Mouse (Mus musculus) erythroid progenitor cell, adult 5-6 weeks (primary cell): ENCODE results near the gene Srsf1. TPM values are rescaled to one million over a fixed set of nuclear protein-coding genes. Genes with fewer than 3 reads are reported as not detected.

Experiments used
- total RNA-seq, 2 experiments: library from RNA; stranded (forward) in 1 of 2; stranded (reverse) in 1 of 2; fragments of 150-400 nt in 1 of 2; fragments of 186-747, 209-891 nt in 1 of 2; gene quantifications; 2 replicates each; pipeline versions ENCODE4 v1.2.3 to v1.2.4; 2015 to 2017; ENCODE audit warnings: low replicate concordance in 2 of 2

Gene Srsf1
- total RNA-seq, 2 experiments from 2014 or later, result 312 to 568 TPM

Other genes with a start within 250 kb of the Srsf1 start
- not detected in 2 replicates for gene Lpo, start 219.1 kb upstream of the Srsf1 start, total RNA-seq (2015; ENCODE audit: low replicate concordance)
- not detected in 2 replicates for gene Lpo, start 219.1 kb upstream of the Srsf1 start, total RNA-seq (2017; ENCODE audit: low replicate concordance)
- gene Mks1, start 194.2 kb upstream of the Srsf1 start, total RNA-seq (2015; ENCODE audit: low replicate concordance), result not detected in 2 replicates
- not detected in 2 replicates for gene Mks1, start 194.2 kb upstream of the Srsf1 start, total RNA-seq (2017; ENCODE audit: low replicate concordance)
- 13.0 and 18.4 TPM in 2 replicates for gene Epx, start 171.8 kb upstream of the Srsf1 start, total RNA-seq (2015; ENCODE audit: low replicate concordance)
- 10.3 and 15.8 TPM in 2 replicates for gene Epx, start 171.8 kb upstream of the Srsf1 start, total RNA-seq (2017; ENCODE audit: low replicate concordance)
- gene Olfr462, start 155.1 kb upstream of the Srsf1 start, total RNA-seq (2015; ENCODE audit: low replicate concordance), result not detected in 2 replicates
- not detected in 2 replicates for gene Olfr462, start 155.1 kb upstream of the Srsf1 start, total RNA-seq (2017; ENCODE audit: low replicate concordance)
- gene Olfr463, start 150.0 kb upstream of the Srsf1 start, total RNA-seq (2015; ENCODE audit: low replicate concordance), result not detected in 2 replicates
- not detected in 2 replicates for gene Olfr463, start 150.0 kb upstream of the Srsf1 start, total RNA-seq (2017; ENCODE audit: low replicate concordance)
- not detected in 2 replicates for gene Olfr464, start 126.4 kb upstream of the Srsf1 start, total RNA-seq (2015; ENCODE audit: low replicate concordance)
- not detected in 2 replicates for gene Olfr464, start 126.4 kb upstream of the Srsf1 start, total RNA-seq (2017; ENCODE audit: low replicate concordance)
- 8.4 and 10.1 TPM in 2 replicates for gene Dynll2, start 59.8 kb upstream of the Srsf1 start, total RNA-seq (2015; ENCODE audit: low replicate concordance)
- gene Dynll2, start 59.8 kb upstream of the Srsf1 start, total RNA-seq (2017; ENCODE audit: low replicate concordance), result 1.5 and 5.9 TPM in 2 replicates
- 29.6 and 37.3 TPM in 2 replicates for gene Vezf1, start 20.9 kb downstream of the Srsf1 start, total RNA-seq (2015; ENCODE audit: low replicate concordance)
- gene Vezf1, start 20.9 kb downstream of the Srsf1 start, total RNA-seq (2017; ENCODE audit: low replicate concordance), result 16.3 and 17.8 TPM in 2 replicates
- gene Cuedc1, start 50.7 kb downstream of the Srsf1 start, total RNA-seq (2015; ENCODE audit: low replicate concordance), result 0.84 TPM in 1 of 2 replicates, not detected in the other
- gene Cuedc1, start 50.7 kb downstream of the Srsf1 start, total RNA-seq (2017; ENCODE audit: low replicate concordance), result 0.39 TPM in 1 of 2 replicates, not detected in the other
- gene Mrps23, start 157.0 kb downstream of the Srsf1 start, total RNA-seq (2015; ENCODE audit: low replicate concordance), result 18.7 and 24.3 TPM in 2 replicates
- 15.8 and 23.1 TPM in 2 replicates for gene Mrps23, start 157.0 kb downstream of the Srsf1 start, total RNA-seq (2017; ENCODE audit: low replicate concordance)
- gene Ccdc182, start 246.7 kb downstream of the Srsf1 start, total RNA-seq (2015; ENCODE audit: low replicate concordance), result not detected in 2 replicates
- not detected in 2 replicates for gene Ccdc182, start 246.7 kb downstream of the Srsf1 start, total RNA-seq (2017; ENCODE audit: low replicate concordance)